Mouse (Mus musculus): ENCODE results near the gene Ndufaf3. TPM values are rescaled to one million over a fixed set of nuclear protein-coding genes. Genes with fewer than 3 reads are reported as not detected.

The Ndufaf3 gene
- polyA plus RNA-seq, 1 experiment from 2014 or later, result 45.2 TPM

DNA sequence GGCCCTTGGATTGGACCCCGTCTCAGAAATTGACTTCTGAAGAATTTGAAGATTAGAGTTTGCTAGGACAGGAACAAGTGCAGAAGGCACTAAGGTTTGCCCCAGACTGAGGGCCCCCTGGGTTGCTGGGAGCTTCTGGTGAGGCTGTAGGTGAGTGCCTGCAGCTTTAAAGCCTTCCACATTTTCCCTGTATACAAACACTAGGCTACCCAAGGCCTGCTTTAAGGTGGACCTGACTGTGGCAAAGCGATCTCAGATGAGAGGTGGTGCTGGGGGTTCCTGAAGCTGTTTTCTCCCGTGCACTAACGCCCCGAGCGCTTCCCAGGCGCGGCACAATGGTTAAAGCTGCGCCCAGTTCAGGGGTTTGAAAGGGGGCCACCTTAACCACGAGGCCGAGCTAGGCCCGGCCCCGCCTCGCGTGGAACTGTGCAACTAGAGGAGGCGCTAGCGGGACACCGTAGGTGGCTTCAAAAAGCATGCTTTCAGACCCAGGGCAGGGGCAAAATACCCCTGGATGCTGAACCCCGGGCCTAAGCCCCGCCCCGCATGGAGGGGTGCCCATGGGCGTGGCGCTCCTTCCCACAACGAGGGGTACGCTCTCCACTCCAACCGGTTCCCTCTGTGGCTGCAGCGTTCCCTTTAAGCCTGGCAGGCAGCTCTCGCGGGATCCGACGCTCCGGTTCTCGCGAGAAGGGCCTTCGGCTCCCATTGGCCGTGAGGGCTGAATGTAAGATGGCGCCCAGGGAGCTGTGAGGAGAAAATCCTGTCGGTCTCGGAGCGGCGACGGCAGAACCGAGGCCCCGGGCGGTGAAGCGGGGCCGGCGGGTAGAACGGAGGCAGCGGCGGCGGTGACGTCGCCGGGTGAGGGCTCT is 50.6 kb downstream of the Ndufaf3 start, which contains the start of gene Qrich1:
Gene Qrich1, plus strand, starts transcription at position 427 of the 872 bp plus-strand sequence.
- ATAC-seq (ENCODE audit: insufficient number of reproducible peaks, insufficient read depth, low FRiP score, low read depth), result peak; percentile 96
- Histone ChIP-seq H3K27ac (ENCODE audit: low read length) (peak within 1 kb of the TSS; percentile 99), H3K4me3 (ENCODE audit: low read depth, low read length) (peak within 1 kb of the TSS; percentile 72), H3K9me3 (ENCODE audit: control insufficient read depth, low read depth, low read length) (no peaks in the 10 kb centered on the region), H3K4me2 (replicated peaks; ENCODE audit: low read depth, low read length) (peak within 1 kb of the TSS; percentile 75), H3K9ac (replicated peaks; ENCODE audit: low read depth, low read length) (peak within 1 kb of the TSS; percentile 95), H3K27me3 (ENCODE audit: control insufficient read depth, insufficient read depth, low read length) (no peaks in the 10 kb centered on the region), H3K4me1 (ENCODE audit: control insufficient read depth, insufficient read depth, low read length) (peaks cover 11% of the 10 kb centered on the region), H3K36me3 (ENCODE audit: control insufficient read depth, insufficient read depth, low read length) (peaks cover 50% of the 10 kb centered on the region)
- WGBS, result under 1% methylated on average over 55 of the region's 55 CpGs

MicroRNA genes within 50 kb of the gene (microRNA counts, 519-probe panel; counts per million panel counts)
- 3,211 counts per million, percentile 60 among the panel's probes with 10 or more counts for microRNA mmu-miR-191
- 2,787 counts per million, percentile 48 among the panel's probes with 10 or more counts for microRNA mmu-miR-425

Small RNA genes lying within 50 kb of the gene (microRNA-seq; reads per million reads assigned to microRNA genes)
- not detected for gene Gm24083
- not detected for gene Mir191
- gene Mir425, result 2,019 reads per million, percentile 80 among the genes with 10 or more reads in this experiment

Other genes with a start within 250 kb of the Ndufaf3 start
- 676 and 679 TPM in 2 replicates for gene Gpx1, start 228.5 kb downstream of the Ndufaf3 start, polyA plus RNA-seq (2014; fragmentation: Nextera tagmentation; extraction: Ambion mirVana)
- gene Usp4, start 219.6 kb downstream of the Ndufaf3 start, polyA plus RNA-seq (2014; fragmentation: Nextera tagmentation; extraction: Ambion mirVana), result 102 and 103 TPM in 2 replicates
- gene 1700102P08Rik, start 174.6 kb downstream of the Ndufaf3 start, polyA plus RNA-seq (2014; fragmentation: Nextera tagmentation; extraction: Ambion mirVana), result 0.72 and 0.87 TPM in 2 replicates
- 1.9 and 2.5 TPM in 2 replicates for gene Ccdc36, start 138.9 kb downstream of the Ndufaf3 start, polyA plus RNA-seq (2014; fragmentation: Nextera tagmentation; extraction: Ambion mirVana)
- gene BC048562, start 131.0 kb downstream of the Ndufaf3 start, polyA plus RNA-seq (2014; fragmentation: Nextera tagmentation; extraction: Ambion mirVana), result not detected in 2 replicates
- gene Ccdc71, start 106.9 kb downstream of the Ndufaf3 start, polyA plus RNA-seq (2014; fragmentation: Nextera tagmentation; extraction: Ambion mirVana), result 48.2 and 49.9 TPM in 2 replicates
- 64.0 and 64.9 TPM in 2 replicates for gene Klhdc8b, start 105.9 kb downstream of the Ndufaf3 start, polyA plus RNA-seq (2014; fragmentation: Nextera tagmentation; extraction: Ambion mirVana)
- gene Lamb2, start 87.7 kb downstream of the Ndufaf3 start, polyA plus RNA-seq (2014; fragmentation: Nextera tagmentation; extraction: Ambion mirVana), result 38.7 and 43.7 TPM in 2 replicates
- 49.5 and 54.4 TPM in 2 replicates for gene Usp19, start 76.8 kb downstream of the Ndufaf3 start, polyA plus RNA-seq (2014; fragmentation: Nextera tagmentation; extraction: Ambion mirVana)
- 113 and 114 TPM in 2 replicates for gene Qars, start 59.7 kb downstream of the Ndufaf3 start, polyA plus RNA-seq (2014; fragmentation: Nextera tagmentation; extraction: Ambion mirVana)
- gene Qrich1, start 50.6 kb downstream of the Ndufaf3 start, polyA plus RNA-seq (2014; fragmentation: Nextera tagmentation; extraction: Ambion mirVana), result 120 and 121 TPM in 2 replicates
- 193 and 198 TPM in 2 replicates for gene Impdh2, start 7.1 kb downstream of the Ndufaf3 start, polyA plus RNA-seq (2014; fragmentation: Nextera tagmentation; extraction: Ambion mirVana)
- gene Dalrd3, start 2.5 kb upstream of the Ndufaf3 start, polyA plus RNA-seq (2014; fragmentation: Nextera tagmentation; extraction: Ambion mirVana), result 114 and 135 TPM in 2 replicates
- gene Wdr6, start 11.3 kb upstream of the Ndufaf3 start, polyA plus RNA-seq (2014; fragmentation: Nextera tagmentation; extraction: Ambion mirVana), result 85.0 and 88.4 TPM in 2 replicates
- 6.1 and 6.2 TPM in 2 replicates for gene P4htm, start 30.2 kb upstream of the Ndufaf3 start, polyA plus RNA-seq (2014; fragmentation: Nextera tagmentation; extraction: Ambion mirVana)
- gene Arih2, start 82.0 kb upstream of the Ndufaf3 start, polyA plus RNA-seq (2014; fragmentation: Nextera tagmentation; extraction: Ambion mirVana), result 36.2 and 36.8 TPM in 2 replicates
- gene Slc25a20, start 94.7 kb upstream of the Ndufaf3 start, polyA plus RNA-seq (2014; fragmentation: Nextera tagmentation; extraction: Ambion mirVana), result 21.9 and 25.2 TPM in 2 replicates
- 30.4 and 33.6 TPM in 2 replicates for gene Prkar2a, start 121.9 kb upstream of the Ndufaf3 start, polyA plus RNA-seq (2014; fragmentation: Nextera tagmentation; extraction: Ambion mirVana)
- gene Ip6k2, start 216.4 kb upstream of the Ndufaf3 start, polyA plus RNA-seq (2014; fragmentation: Nextera tagmentation; extraction: Ambion mirVana), result 118 and 123 TPM in 2 replicates
- gene Nckipsd, start 240.9 kb upstream of the Ndufaf3 start, polyA plus RNA-seq (2014; fragmentation: Nextera tagmentation; extraction: Ambion mirVana), result 11.9 and 15.3 TPM in 2 replicates

Measured in stomach, embryonic 14.5 days (tissue).